In the genomic region with DNA sequence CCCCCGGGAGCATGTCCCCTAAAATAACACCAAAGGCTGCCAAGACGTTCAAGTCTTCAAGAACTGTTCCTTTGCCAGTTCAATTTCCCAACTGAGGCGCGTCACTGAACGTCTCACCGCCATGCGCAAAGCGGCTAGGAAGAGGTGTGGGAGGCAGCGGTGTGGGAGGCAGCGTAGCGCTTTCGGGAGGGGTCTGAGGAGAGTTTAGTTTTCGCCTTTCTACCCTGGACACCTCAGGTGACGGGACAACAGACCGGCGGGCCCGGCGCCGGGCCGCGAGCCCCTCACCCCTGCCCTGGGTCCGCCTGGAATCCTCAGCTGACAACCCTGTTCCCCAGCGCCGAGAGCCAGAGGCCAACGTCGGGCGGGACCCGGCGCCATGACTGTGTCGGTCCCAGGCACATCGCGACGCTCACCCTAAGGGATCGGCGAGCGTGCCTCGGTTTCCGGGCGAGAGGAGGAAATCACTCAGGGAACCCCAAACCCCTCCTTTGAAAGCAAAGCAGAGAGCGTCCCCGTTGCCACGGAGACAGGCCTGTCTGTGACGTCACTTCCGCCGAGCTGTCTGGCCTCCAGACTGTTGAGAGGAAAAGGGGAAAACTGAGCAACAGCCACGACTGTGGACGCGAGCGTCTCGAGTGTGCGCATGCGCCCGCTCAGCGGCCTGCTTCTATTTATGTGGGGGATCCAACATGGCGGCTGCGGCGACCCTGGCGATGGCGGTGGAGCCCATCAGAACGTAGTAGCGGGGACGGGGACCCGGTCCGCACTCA, we compare ENCODE assay signal across 8 mouse cellular contexts. TPM values are rescaled to one million over a fixed set of nuclear protein-coding genes. Genes with fewer than 3 reads are reported as not detected.
A peak's percentile ranks its signal among the peaks of the same experiment; 100 is the strongest.
DNase-seq lines count a peak whose midpoint lies in the region; ATAC-seq and TF ChIP-seq lines count a peak whose summit lies in the region.

Gene Ubn2 (plus strand): TSS at position 690 of the 773 bp plus-strand sequence.

- H3K9ac ChIP-seq in embryonic facial prominence, embryonic 13.5 days = peak within 1 kb of the TSS; percentile 93
- peak within 1 kb of the TSS; percentile 91 for H3K9ac ChIP-seq in limb, embryonic 12.5 days (replicated peaks)
- H3K9ac ChIP-seq in midbrain, embryonic 15.5 days = peak within 1 kb of the TSS; percentile 88

- peak; percentile 66 for TF ChIP-seq POLR2A in kidney, adult 2 months (IDR thresholded peaks at IDR 0.05; ENCODE audit: low read depth, low read length)
- peak; percentile 56 for TF ChIP-seq POLR2A in spleen, adult 2 months (IDR thresholded peaks at IDR 0.05; ENCODE audit: low read depth, low read length)

- peak within 1 kb of the TSS; percentile 97 for H3K4me3 ChIP-seq in embryonic facial prominence, embryonic 13.5 days
- H3K4me3 ChIP-seq in kidney, adult 2 months (ENCODE audit: insufficient read depth, low read depth, low read length) = peak within 1 kb of the TSS; percentile 89
- H3K4me3 ChIP-seq in limb, embryonic 12.5 days (replicated peaks) = peak within 1 kb of the TSS; percentile 97
- H3K4me3 ChIP-seq in midbrain, embryonic 15.5 days = peak within 1 kb of the TSS; percentile 76
- H3K4me3 ChIP-seq in spleen, adult 2 months (ENCODE audit: extremely low read depth, insufficient read depth, insufficient read length) = peak within 1 kb of the TSS; percentile 88

- no peaks in the 10 kb centered on the region for H3K9me3 ChIP-seq in embryonic facial prominence, embryonic 13.5 days
- H3K9me3 ChIP-seq in limb, embryonic 12.5 days = no peaks in the 10 kb centered on the region
- H3K9me3 ChIP-seq in midbrain, embryonic 15.5 days = no peaks in the 10 kb centered on the region

- H3K36me3 ChIP-seq in embryonic facial prominence, embryonic 13.5 days = no peaks in the 10 kb centered on the region
- no peaks in the 10 kb centered on the region for H3K36me3 ChIP-seq in kidney, adult 2 months (ENCODE audit: control insufficient read depth, insufficient read depth, low read length)
- no peaks in the 10 kb centered on the region for H3K36me3 ChIP-seq in limb, embryonic 12.5 days
- no peaks in the 10 kb centered on the region for H3K36me3 ChIP-seq in midbrain, embryonic 15.5 days (replicated peaks)
- no peaks in the 10 kb centered on the region for H3K36me3 ChIP-seq in spleen, adult 2 months (ENCODE audit: control insufficient read depth, insufficient read depth, low read length)

- H3K27me3 ChIP-seq in embryonic facial prominence, embryonic 13.5 days = no peaks in the 10 kb centered on the region
- no peaks in the 10 kb centered on the region for H3K27me3 ChIP-seq in kidney, adult 2 months (replicated peaks; ENCODE audit: control insufficient read depth, insufficient read depth, low read length)
- no peaks in the 10 kb centered on the region for H3K27me3 ChIP-seq in limb, embryonic 12.5 days
- no peaks in the 10 kb centered on the region for H3K27me3 ChIP-seq in midbrain, embryonic 15.5 days (replicated peaks)
- H3K27me3 ChIP-seq in spleen, adult 2 months (ENCODE audit: control insufficient read depth, insufficient read depth, low read length) = no peaks in the 10 kb centered on the region; the same call in 1 of the 2 replicates

- under 1% methylated on average over 64 of the region's 64 CpGs for WGBS in embryonic facial prominence, embryonic 13.5 days
- WGBS in kidney, adult 2 months = under 1% methylated on average over 64 of the region's 64 CpGs
- WGBS in limb, embryonic 12.5 days = under 1% methylated on average over 64 of the region's 64 CpGs
- under 1% methylated on average over 64 of the region's 64 CpGs for WGBS in midbrain, embryonic 15.5 days
- under 1% methylated on average over 64 of the region's 64 CpGs for WGBS in spleen, adult 2 months

- peak; percentile 98 for ATAC-seq in embryonic facial prominence, embryonic 13.5 days (ENCODE audit: insufficient number of reproducible peaks, insufficient read depth, low FRiP score, low TSS enrichment, low read depth)
- ATAC-seq in limb, embryonic 12.5 days (ENCODE audit: insufficient number of reproducible peaks, insufficient read depth, low FRiP score, low TSS enrichment, low read depth) = peak; percentile 99
- ATAC-seq in midbrain, embryonic 15.5 days (replicated peaks) = peak; percentile 99

- peak; percentile 97 for DNase-seq in 3134 (ENCODE audit: extremely low read depth, insufficient read length, low spot score)
- DNase-seq in adrenal gland, postnatal 36 days = peak; percentile 98 to 99
- peak; percentile 97 to 99 for DNase-seq in heart, adult 18-20 months
- DNase-seq in kidney, adult 2 months = peak; percentile 99
- DNase-seq in spleen, adult 2 months (ENCODE audit: low read depth in 1 of 2, low spot score in 2 of 2) = peak; percentile 98

- H3K4me1 ChIP-seq in embryonic facial prominence, embryonic 13.5 days = peaks cover 11% of the 10 kb centered on the region
- no peaks in the 10 kb centered on the region; the same call in 1 of the 2 replicates for H3K4me1 ChIP-seq in kidney, adult 2 months (ENCODE audit: control insufficient read depth, insufficient read depth, low read length)
- H3K4me1 ChIP-seq in limb, embryonic 12.5 days (replicated peaks) = peaks cover 9% of the 10 kb centered on the region; the same call in 1 of the 2 replicates
- peaks cover 33% of the 10 kb centered on the region for H3K4me1 ChIP-seq in midbrain, embryonic 15.5 days
- no peaks in the 10 kb centered on the region; the same call in 1 of the 2 replicates for H3K4me1 ChIP-seq in spleen, adult 2 months (ENCODE audit: control insufficient read depth, insufficient read depth, insufficient read length)

- peak within 1 kb of the TSS; percentile 77 for H3K4me2 ChIP-seq in embryonic facial prominence, embryonic 13.5 days
- H3K4me2 ChIP-seq in limb, embryonic 12.5 days = peak within 1 kb of the TSS; percentile 82
- peak within 1 kb of the TSS; percentile 83 for H3K4me2 ChIP-seq in midbrain, embryonic 15.5 days

- peak within 1 kb of the TSS; percentile 97 for H3K27ac ChIP-seq in embryonic facial prominence, embryonic 13.5 days
- peak within 1 kb of the TSS; percentile 98 for H3K27ac ChIP-seq in kidney, adult 2 months (ENCODE audit: insufficient read depth, low read depth, low read length)
- H3K27ac ChIP-seq in limb, embryonic 12.5 days = peak within 1 kb of the TSS; percentile 98
- H3K27ac ChIP-seq in midbrain, embryonic 15.5 days = peak within 1 kb of the TSS; percentile 98
- H3K27ac ChIP-seq in spleen, adult 2 months (ENCODE audit: insufficient read depth, low read length) = peak within 1 kb of the TSS; percentile 94

- no peak for TF ChIP-seq CTCF in kidney, adult 2 months (conservative IDR thresholded peaks at IDR 0.05; ENCODE audit: insufficient read depth, insufficient read length, low read depth, low read length)
- TF ChIP-seq CTCF in spleen, adult 2 months (IDR thresholded peaks at IDR 0.05; ENCODE audit: extremely low read depth, insufficient read depth, insufficient read length, insufficient replicate concordance) = no peak

RNA-seq across cellular contexts. Expression of gene Ubn2, which starts in this region (rescaled TPM):
- total RNA-seq in adrenal gland, postnatal 36 days (2021) = 10 to 100 TPM; 24.3 to 31.8 TPM
- polyA plus RNA-seq in embryonic facial prominence, embryonic 13.5 days (2015; fragmentation: Nextera tagmentation; extraction: Ambion mirVana) = 19.3 and 24.8 TPM in 2 replicates
- total RNA-seq in heart, adult 18-20 months (2021) = 10 to 100 TPM; 16.9 to 21.3 TPM
- polyA plus RNA-seq in kidney, adult 2 months (2012; rRNA removed) = 6.0 and 7.0 TPM in 2 replicates
- polyA plus RNA-seq in limb, embryonic 12.5 days (2016; fragmentation: Nextera tagmentation; extraction: Ambion mirVana) = 16.3 and 21.3 TPM in 2 replicates
- polyA plus RNA-seq in midbrain, embryonic 15.5 days (2015; fragmentation: Nextera tagmentation; extraction: Ambion mirVana) = 24.4 and 25.4 TPM in 2 replicates
- 4.7 and 4.9 TPM in 2 replicates for polyA plus RNA-seq in spleen, adult 2 months (2012; rRNA removed)

Comparison
In these comparisons a context has a peak if more than half of its experiments do, and no peak if none do; other contexts are left out.
1. Peak in every context shown above with its lines: DNase-seq, ATAC-seq, H3K4me3 ChIP-seq and H3K27ac ChIP-seq.